Mouse (Mus musculus) cerebellum, postnatal 10 days (tissue): ENCODE measurements around the gene Pabpc4l.
"Not testable (repeated sequence)": the region's sequence is repeated elsewhere in the genome, so short reads cannot be mapped to it uniquely, and the experiment has no call there.

Source experiments
- DNase-seq, 2 experiments: peaks; one replicate each; pipeline ENCODE4 v3.0.0; 2021; ENCODE audit warnings: mixed read lengths in 2 of 2

Pabpc4l gene

GRCm38 (mm10) chr3:46447481-46448265 is at the start of gene Pabpc4l:
Gene Pabpc4l (minus strand): TSS chr3:46448219.
- peak; percentile 39 to 65 for DNase-seq

- no peak for DNase-seq
Observed at GRCm38 (mm10) chr3:46490989-46491259, 42.9 kb upstream of the Pabpc4l start.

GRCm38 (mm10) chr3:46490132-46490988 is 42.3 kb upstream of the Pabpc4l start:
- DNase-seq: no peak

- not testable (repeated sequence) for DNase-seq
Observed at GRCm38 (mm10) chr3:46486091-46486490, 38.1 kb upstream of the Pabpc4l start.

GRCm38 (mm10) chr3:46448266-46448532 is 180 bp upstream of the Pabpc4l start:
- DNase-seq: no peak

- no peak for DNase-seq
Observed at GRCm38 (mm10) chr3:46431416-46431815, 16.6 kb downstream of the Pabpc4l start.
